Mouse (Mus musculus): ENCODE results near the gene Neurod2. TPM values are rescaled to one million over a fixed set of nuclear protein-coding genes. Genes with fewer than 3 reads are reported as not detected.
A peak's percentile ranks its signal among the peaks of the same experiment; 100 is the strongest.

Neurod2 gene
- polyA plus RNA-seq, 1 experiment from 2014 or later: 0.13 TPM

DNA sequence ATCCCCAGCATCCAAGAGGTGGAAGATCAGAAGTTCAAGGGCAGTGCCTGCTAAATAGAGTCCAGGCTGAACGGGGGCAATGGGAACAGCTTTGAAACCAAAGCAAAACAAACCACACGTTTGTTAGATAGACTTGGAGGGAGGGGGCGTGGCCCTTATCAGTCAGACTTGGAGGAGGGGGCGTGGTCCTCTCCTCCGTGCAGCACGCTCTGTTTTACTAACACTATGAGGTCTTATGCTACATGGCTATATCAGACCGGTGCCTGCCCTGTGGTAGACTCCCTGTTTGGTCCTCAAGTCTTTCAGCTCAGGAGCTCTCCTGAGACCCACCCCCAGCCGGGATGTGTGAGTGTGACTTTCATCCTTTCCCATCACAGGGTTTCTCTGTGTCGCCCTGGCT is 5.8 kb upstream of the Neurod2 start:
- no peak for DNase-seq (ENCODE audit: low spot score)
- Histone ChIP-seq H3K4me1 (replicated peaks) (peaks cover 34% of the 10 kb centered on the region), H3K27ac (no peak overlapping the region), H3K4me3 (no peak overlapping the region), H3K36me3 (no peaks in the 10 kb centered on the region), H3K9me3 (no peaks in the 10 kb centered on the region), H3K27me3 (ENCODE audit: insufficient read depth, poor library complexity, severe bottlenecking) (peaks cover 100% of the 10 kb centered on the region)
- 7% methylated on average over 9 of the region's 9 CpGs for WGBS

DNA sequence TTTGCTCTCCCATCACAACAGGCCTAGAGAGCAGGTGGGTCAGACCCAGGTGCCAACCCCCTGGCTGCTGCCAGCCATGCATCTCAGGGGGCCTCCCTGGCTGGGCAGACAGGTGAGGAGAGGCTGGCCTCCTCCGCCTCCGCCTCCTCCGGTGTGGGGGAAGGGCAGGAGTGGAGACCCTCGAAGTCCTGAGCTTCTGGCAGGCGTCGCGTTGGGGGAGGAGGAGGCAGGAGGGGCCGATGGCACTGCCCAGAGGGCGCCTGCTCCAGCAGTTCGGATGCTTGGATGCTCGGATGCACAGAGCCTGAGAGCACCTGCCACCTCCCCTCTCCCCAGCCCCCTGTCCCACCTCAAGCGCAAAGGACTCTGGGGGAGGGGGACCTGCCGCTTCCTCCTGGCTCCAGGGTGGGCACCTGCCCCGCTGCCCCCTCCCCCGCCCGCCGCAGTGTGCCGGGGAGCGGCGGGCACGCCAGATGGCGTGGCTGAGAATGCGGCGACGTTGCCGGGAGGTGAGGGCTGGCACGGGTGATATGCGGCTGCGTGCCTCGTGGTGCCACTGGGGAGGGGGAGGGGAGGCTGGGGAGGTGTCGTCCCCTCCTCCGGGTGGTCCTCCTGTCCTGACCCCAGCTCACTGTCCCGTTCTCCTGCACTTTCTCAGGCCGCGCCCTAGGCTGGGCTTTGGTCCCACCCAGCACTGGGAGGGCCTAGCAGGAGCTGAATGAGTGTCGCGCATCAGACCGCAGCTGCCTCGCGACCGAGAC is 4.7 kb upstream of the Neurod2 start:
- Histone ChIP-seq H3K27ac (peak overlapping the region; percentile 4; the same call in 1 of the 2 replicates), H3K4me1 (replicated peaks) (peaks cover 33% of the 10 kb centered on the region), H3K4me3 (peak overlapping the region; percentile 30), H3K27me3 (ENCODE audit: insufficient read depth, poor library complexity, severe bottlenecking) (peaks cover 100% of the 10 kb centered on the region), H3K9me3 (no peaks in the 10 kb centered on the region), H3K36me3 (no peaks in the 10 kb centered on the region)
- DNase-seq (ENCODE audit: low spot score): peak; percentile 26
- 2% methylated on average over 41 of the region's 41 CpGs for WGBS

DNA sequence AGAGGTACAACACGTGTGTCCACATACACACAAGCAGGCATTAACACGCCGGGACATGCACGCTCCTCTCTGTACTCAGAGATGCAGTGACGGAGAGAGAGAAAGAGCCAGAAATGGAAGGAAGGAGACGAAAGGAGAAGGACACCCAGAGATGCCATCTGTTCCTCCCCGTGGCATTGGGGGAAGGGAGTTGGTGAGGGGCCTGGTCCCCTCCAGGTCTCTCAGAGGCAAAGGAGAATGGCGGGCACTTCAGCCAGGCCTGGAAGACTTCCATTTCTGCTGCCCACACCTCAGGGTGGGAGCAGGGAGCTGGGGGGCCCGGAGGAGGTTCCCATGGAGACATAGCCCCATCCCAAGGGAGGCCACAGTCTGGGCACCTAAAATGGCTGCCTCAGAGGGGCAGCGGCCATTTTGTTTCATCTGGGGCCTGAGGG is 3.8 kb upstream of the Neurod2 start:
- Histone ChIP-seq H3K9me3 (no peaks in the 10 kb centered on the region), H3K27me3 (ENCODE audit: insufficient read depth, poor library complexity, severe bottlenecking) (peaks cover 100% of the 10 kb centered on the region), H3K4me1 (replicated peaks) (peaks cover 33% of the 10 kb centered on the region), H3K36me3 (no peaks in the 10 kb centered on the region), H3K27ac (no peak overlapping the region), H3K4me3 (no peak overlapping the region)
- DNase-seq (ENCODE audit: low spot score): no peak
- WGBS: 81% methylated on average over 10 of the region's 10 CpGs

DNA sequence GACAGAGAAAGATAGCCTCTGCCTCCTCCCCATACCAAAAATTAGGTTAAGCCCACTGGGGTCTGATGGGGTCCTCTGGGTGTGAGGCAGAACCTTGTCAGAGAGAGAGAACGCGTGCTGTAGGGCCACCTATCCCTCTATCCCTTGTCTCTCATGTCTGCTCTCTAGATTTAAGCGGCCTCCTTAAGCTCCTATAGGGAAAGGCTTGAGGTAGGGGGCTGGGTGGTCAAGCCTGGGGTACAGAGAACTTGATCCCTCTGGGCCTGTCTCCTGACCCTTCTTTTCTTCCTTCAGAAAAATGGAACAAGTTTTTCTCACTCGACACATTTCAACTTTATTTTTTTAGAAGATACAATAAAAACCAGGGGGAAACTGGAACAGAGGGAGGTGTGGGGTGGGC is 3.4 kb upstream of the Neurod2 start:
- DNase-seq (ENCODE audit: low spot score): no peak
- Histone ChIP-seq H3K4me1 (replicated peaks) (peaks cover 35% of the 10 kb centered on the region), H3K9me3 (no peaks in the 10 kb centered on the region), H3K36me3 (no peaks in the 10 kb centered on the region), H3K27me3 (ENCODE audit: insufficient read depth, poor library complexity, severe bottlenecking) (peaks cover 100% of the 10 kb centered on the region), H3K27ac (no peak overlapping the region), H3K4me3 (no peak overlapping the region)
- 71% methylated on average over 4 of the region's 4 CpGs for WGBS

- H3K27ac ChIP-seq: no peak overlapping the region
- H3K36me3 ChIP-seq: no peaks in the 10 kb centered on the region
- WGBS: 79% methylated on average over 3 of the region's 3 CpGs
- no peak for DNase-seq (ENCODE audit: low spot score)
- H3K27me3 ChIP-seq (ENCODE audit: insufficient read depth, poor library complexity, severe bottlenecking): peaks cover 100% of the 10 kb centered on the region
- H3K4me1 ChIP-seq (replicated peaks): peaks cover 42% of the 10 kb centered on the region
- no peaks in the 10 kb centered on the region for H3K9me3 ChIP-seq
- H3K4me3 ChIP-seq: no peak overlapping the region
Observed at GRCm38 (mm10) chr11:98332186-98332585, 2.7 kb upstream of the Neurod2 start.

DNA sequence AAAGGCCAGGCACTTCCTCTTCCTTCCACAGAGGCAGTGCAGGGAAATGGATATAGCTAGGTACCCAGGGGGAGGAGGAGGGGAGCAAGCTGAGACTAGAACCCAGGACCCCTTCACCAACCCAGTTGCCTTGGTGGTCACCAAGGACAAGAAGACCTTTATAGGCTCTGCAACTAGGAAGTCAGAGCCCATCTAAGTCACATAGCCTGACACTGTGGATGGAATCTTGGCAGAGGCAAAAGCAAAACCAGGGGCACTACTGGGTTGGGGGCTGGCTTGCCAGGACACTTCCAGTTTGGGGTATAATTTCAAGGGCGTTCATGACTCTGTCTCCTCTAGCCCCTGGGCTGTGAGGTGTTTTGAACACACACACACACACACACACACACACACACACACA is 2.0 kb upstream of the Neurod2 start:
- H3K27me3 ChIP-seq (ENCODE audit: insufficient read depth, poor library complexity, severe bottlenecking): peaks cover 100% of the 10 kb centered on the region
- no peak overlapping the region for H3K27ac ChIP-seq
- no peak for DNase-seq (ENCODE audit: low spot score)
- H3K4me3 ChIP-seq: no peak overlapping the region
- no peaks in the 10 kb centered on the region for H3K36me3 ChIP-seq
- H3K4me1 ChIP-seq (replicated peaks): peaks cover 48% of the 10 kb centered on the region
- 81% methylated on average over 1 of the region's 1 CpGs for WGBS
- no peaks in the 10 kb centered on the region for H3K9me3 ChIP-seq

DNA sequence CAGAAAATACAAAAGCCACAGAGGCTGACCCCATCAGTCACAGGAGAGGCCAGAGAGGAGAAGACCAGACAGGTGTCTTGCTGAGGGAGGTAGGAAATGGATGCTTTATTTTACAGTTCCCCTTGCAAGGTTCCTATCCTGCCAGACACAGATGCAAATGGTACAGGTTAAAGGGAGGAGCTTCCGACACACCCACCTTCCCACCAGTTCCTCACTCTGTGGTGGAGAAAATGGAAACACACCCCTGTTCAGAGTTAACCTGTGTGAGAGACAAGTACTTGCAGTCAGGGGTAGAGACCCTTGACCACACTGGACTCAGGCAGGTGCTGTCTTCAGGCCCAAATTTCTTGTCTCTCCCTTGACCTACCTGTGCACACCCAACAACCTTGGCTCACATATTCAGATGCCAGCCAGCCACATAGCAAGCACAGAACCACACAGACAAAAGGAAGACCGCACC is 1.3 kb upstream of the Neurod2 start:
- H3K4me1 ChIP-seq (replicated peaks): peaks cover 48% of the 10 kb centered on the region
- H3K9me3 ChIP-seq: no peaks in the 10 kb centered on the region
- peaks cover 100% of the 10 kb centered on the region for H3K27me3 ChIP-seq (ENCODE audit: insufficient read depth, poor library complexity, severe bottlenecking)
- no peak for DNase-seq (ENCODE audit: low spot score)
- H3K27ac ChIP-seq: no peak overlapping the region
- no peak overlapping the region for H3K4me3 ChIP-seq
- H3K36me3 ChIP-seq: no peaks in the 10 kb centered on the region
- WGBS: 54% methylated on average over 2 of the region's 2 CpGs

GRCm38 (mm10) chr11:98329960-98330744 is 704 bp upstream of the Neurod2 start:
- Histone ChIP-seq H3K27ac (no peak overlapping the region), H3K4me3 (no peak overlapping the region)
- DNase-seq (ENCODE audit: low spot score): no peak

GRCm38 (mm10) chr11:98328371-98329069 is 928 bp downstream of the Neurod2 start:
- Histone ChIP-seq H3K9me3 (no peaks in the 10 kb centered on the region), H3K27me3 (ENCODE audit: insufficient read depth, poor library complexity, severe bottlenecking) (peaks cover 100% of the 10 kb centered on the region), H3K4me3 (peak overlapping the region; percentile 43), H3K4me1 (replicated peaks) (peaks cover 33% of the 10 kb centered on the region), H3K36me3 (no peaks in the 10 kb centered on the region), H3K27ac (peak overlapping the region; percentile 4; the same call in 1 of the 2 replicates)
- peak; percentile 53 for DNase-seq (ENCODE audit: low spot score)
- WGBS: under 1% methylated on average over 56 of the region's 56 CpGs

More at GRCm38 (mm10) chr11:98329960-98330744, 704 bp upstream of the Neurod2 start:
- H3K36me3 ChIP-seq: no peaks in the 10 kb centered on the region
- H3K27me3 ChIP-seq (ENCODE audit: insufficient read depth, poor library complexity, severe bottlenecking): peaks cover 100% of the 10 kb centered on the region
- H3K4me1 ChIP-seq (replicated peaks): peaks cover 48% of the 10 kb centered on the region
- no peaks in the 10 kb centered on the region for H3K9me3 ChIP-seq
- WGBS: 32% methylated on average over 9 of the region's 9 CpGs

- Histone ChIP-seq H3K27me3 (ENCODE audit: insufficient read depth, poor library complexity, severe bottlenecking) (peaks cover 100% of the 10 kb centered on the region), H3K36me3 (no peaks in the 10 kb centered on the region), H3K9me3 (no peaks in the 10 kb centered on the region)
Observed at GRCm38 (mm10) chr11:98328031-98328370, 1.4 kb downstream of the Neurod2 start.

GRCm38 (mm10) chr11:98327136-98328030 is 2.1 kb downstream of the Neurod2 start:
- Histone ChIP-seq H3K27me3 (ENCODE audit: insufficient read depth, poor library complexity, severe bottlenecking) (peaks cover 100% of the 10 kb centered on the region), H3K4me3 (peak overlapping the region; percentile 43), H3K27ac (no peak overlapping the region), H3K36me3 (no peaks in the 10 kb centered on the region), H3K9me3 (no peaks in the 10 kb centered on the region), H3K4me1 (replicated peaks) (peaks cover 33% of the 10 kb centered on the region)
- peak; percentile 66 for DNase-seq (ENCODE audit: low spot score)
- under 1% methylated on average over 97 of the region's 97 CpGs for WGBS

More at GRCm38 (mm10) chr11:98328031-98328370, 1.4 kb downstream of the Neurod2 start:
- DNase-seq (ENCODE audit: low spot score): peak; percentile 54
- peaks cover 33% of the 10 kb centered on the region for H3K4me1 ChIP-seq (replicated peaks)
- peak overlapping the region; percentile 43 for H3K4me3 ChIP-seq
- H3K27ac ChIP-seq: peak overlapping the region; percentile 4; the same call in 1 of the 2 replicates
- under 1% methylated on average over 35 of the region's 35 CpGs for WGBS

DNA sequence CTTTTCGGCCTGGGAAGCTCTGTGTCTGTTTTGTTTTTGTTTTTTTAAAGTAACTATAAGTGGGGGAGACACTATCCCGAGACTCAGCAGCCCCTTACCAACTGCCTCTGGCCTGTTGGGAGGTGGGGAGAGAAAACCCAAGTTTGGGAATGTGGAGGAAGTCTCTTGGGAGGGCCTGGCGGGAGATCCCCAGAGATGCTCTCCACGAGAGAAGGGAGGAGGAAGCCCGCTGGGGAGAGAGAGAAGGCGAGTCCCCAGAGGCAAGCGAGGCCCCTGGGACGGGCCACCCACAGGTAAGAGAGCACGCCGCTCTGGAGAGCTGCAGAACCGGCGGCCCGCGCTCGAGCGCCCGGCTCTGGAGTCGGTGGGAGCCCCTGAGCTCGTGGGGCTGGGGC is 2.7 kb downstream of the Neurod2 start:
- under 1% methylated on average over 19 of the region's 19 CpGs for WGBS
- Histone ChIP-seq H3K9me3 (no peaks in the 10 kb centered on the region), H3K4me1 (replicated peaks) (peaks cover 33% of the 10 kb centered on the region), H3K27ac (no peak overlapping the region), H3K27me3 (ENCODE audit: insufficient read depth, poor library complexity, severe bottlenecking) (peaks cover 100% of the 10 kb centered on the region), H3K36me3 (no peaks in the 10 kb centered on the region), H3K4me3 (peak overlapping the region; percentile 43)
- DNase-seq (ENCODE audit: low spot score): no peak

All from hindbrain, embryonic 10.5 days (tissue).